Mouse (Mus musculus): Measurements from ENCODE around the gene BC030867.

BC030867 gene

DNA sequence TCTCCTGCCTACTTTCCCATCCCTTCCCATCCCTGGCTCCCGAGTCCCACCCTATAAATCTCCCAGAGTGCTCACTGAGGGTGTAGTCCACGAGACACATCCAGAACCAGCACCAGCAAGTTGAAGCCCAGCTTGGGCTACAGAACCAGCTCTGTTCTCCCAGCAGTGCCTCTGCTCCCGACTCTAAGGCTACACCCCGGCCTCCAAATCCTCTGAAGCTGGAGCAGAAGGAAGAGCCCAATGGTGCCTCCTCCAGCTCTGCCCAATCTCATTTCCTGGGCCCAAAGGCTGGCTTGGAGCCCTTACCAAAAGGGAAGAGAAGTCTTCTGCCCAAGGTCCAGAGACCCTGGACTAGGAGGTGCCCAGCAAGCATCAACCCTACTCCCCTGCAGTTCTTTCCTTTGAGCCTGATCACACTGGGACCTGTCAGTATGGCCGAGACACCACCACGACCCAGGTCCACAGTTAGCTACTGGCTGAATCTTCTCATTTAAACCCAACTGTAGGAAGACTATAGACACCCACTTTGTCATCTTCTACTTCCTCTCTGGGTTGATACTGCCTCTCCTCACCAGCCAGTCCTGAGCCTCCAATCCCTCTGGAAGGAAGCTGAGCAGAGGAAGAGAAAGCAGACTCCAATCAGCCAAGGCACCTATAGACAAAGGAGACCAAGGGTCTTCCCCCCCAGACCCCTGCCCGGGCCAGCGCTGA, 27.3 kb upstream of the BC030867 start:
- no peak for DNase-seq (ENCODE audit: low read depth)

DNA sequence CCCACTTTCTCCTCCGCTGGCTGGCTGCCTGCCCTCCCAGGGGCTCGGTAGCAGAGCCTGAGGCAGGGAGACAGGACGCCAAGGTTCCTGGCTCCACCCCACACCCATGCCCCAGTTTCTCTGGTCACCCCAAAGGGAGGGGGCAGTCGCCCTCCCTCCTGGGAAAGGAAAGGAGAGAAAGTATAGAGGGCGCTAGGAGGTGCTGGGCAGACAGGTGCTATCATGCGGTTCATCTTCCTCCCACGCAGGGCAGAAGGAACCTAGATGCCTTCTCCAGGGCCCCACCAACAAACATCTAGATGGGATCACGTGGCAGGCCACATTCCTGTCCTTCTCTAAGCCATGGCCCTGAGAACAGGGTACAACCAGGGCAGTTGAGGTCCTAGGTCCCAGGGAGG, 26.7 kb upstream of the BC030867 start:
- no peak for DNase-seq (ENCODE audit: low read depth)

DNA sequence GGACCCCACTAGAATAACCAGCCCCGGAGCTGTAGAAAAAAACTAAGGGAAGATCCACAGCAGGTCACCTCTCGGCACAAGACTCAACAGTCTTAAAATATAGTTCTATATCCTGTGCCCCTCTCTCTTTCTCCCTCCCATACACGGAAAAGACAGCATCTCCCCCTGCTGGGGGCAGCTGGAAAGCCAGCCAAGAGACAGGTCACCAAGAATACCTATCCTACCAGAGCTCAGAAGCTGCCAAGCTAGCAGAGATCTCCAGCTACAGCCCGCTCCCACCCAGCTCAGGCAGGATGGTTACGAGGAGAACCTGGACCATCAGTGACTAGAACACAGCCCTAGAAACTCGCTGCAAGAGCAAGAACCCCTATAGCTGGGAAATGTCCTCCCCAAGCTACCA, 25.5 kb upstream of the BC030867 start:
- DNase-seq (ENCODE audit: low read depth): peak; percentile 79

DNA sequence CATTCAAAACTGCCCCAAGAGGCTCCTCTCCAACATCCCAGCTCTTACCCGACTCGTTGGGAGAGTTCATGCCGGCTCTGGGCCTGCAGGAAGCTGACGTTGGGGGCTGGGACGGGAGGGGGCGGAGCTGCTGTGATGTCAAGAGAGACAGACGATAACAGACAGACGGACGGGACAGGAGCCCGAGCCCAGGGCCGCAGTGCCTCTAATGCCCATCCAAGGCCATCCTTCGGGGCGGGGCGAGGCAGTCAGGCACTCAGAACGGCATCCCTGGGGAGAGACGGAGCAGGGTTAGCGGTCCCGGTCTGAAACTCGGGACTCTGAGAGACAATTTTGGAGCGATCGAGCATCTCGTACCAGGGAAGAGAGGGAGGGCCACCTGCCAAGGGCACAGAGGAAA, 24.0 kb upstream of the BC030867 start:
- DNase-seq (ENCODE audit: low read depth): no peak

DNA sequence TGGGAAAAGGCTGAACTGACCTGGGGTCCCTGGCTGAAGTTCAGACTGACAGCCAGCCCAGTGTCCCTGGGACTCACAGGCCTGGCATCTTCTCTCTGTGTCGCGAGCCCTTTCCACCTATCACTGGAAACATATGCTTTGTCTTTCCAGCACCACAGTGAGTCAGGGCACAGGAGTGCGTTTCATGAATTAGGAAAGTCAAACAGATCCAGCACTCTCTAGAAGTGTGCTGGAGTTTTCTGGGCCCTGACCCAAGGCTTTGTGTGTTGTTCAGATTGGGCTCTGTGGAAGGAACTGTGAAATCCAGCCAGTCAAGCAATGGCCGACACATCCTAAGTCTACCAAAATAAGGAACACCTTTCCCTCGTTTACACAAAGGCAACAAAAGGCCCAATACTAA, 23.5 kb upstream of the BC030867 start:
- no peak for DNase-seq (ENCODE audit: low read depth)

DNA sequence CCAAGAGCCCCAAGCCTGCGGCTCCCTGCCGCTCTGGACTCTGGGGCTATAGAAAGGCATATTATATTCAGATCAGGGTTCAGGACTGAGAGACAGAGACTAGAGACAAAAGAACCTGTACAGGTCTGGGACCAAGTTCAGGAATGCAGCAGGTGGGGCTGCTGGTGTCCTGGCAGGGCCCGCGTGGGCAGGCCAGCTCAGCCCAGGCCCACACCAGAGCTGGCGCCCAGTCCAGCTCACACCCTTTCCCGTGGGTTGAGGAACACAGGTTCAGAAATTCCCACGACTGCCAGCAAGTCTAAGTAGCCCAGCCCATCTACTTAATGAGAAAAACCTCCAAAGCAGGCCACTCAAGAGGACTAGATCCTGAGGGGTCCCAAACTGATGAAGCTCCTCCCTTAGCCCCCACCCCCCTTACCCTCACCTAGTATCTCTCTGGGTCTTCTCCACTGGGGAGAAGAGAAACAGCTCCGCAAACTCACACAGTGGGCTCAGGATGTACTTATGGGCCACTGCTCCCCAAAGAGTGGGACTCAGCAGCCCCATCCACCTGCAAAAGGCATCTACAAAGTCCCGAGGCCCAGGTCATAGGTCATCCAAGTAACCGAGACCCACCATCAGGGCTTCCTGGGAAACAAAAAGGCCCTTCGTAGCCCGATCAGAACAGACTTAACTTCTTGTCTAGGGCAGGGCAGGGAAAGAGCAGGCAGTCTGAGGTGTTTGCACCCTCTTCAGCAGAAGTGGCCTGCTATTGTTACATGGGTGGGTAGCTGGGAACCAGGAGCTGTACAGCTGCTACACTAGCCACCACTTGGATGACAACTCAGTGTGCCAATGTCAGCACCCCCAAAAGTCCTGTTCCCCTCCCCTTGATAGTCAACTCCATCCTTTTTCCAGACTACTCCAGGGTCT, 22.4 kb upstream of the BC030867 start:
- DNase-seq (ENCODE audit: low read depth): no peak

DNA sequence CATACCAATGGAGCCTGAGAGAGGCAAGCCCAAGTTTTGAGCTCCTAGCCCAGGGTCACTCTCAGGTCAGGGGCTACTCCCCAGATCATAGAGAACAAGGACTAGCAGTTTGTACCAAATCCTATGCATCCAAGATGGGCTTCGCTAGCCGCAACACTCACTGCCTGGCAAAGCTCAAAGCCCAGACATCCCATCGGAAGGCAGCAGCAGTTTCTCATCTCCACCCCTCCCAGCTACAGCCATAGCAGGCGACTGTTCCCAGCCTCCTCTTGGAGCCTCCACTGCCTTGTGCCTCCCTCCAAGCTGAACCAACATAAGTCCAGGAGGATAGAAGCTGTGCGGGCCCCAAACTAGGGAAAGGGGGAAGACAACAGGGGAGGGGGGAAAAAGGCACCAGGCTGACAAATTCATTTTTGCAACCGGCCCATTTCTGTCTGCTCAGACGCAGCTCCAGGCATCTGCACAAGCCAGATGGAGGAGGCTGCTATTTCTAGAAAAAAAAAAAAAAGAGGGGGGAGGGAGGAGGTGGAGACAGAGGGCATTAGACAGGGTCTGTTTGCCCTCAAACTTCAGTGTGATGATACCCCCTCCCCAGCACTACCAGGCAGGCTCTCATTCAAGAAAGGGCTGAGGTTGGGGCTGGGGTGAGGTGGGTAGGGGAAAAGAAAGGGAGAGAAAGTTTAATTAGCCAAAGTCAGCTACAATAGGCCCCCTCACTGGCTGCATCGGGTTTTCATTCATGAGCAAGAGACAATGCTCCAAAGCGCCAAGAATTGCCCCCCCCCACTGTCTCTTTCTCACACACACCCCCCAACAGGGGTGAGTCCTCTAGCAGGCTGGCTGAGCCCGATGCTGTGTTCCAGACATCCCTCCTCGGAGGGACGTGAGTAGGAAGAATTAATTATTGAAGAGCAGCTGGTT, 21.2 kb upstream of the BC030867 start:
- no peak for DNase-seq (ENCODE audit: low read depth)

DNA sequence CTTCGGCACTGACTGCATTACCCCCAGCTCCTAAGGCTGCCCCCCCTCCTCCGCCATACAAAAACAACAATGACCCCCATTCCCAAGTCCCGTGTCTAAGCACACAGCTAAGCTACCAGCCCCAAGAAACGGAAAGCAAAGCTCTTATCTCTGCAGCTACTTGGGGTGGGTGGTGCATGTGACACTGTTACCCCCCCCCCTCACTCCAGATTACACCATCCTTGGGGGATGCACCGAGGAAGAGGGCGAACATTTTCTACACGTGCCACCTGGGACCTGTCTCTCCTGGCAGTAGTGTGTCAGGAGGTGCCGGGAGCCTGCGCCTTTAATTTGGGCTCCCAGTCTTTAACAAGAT, 20.5 kb upstream of the BC030867 start:
- DNase-seq (ENCODE audit: low read depth): no peak

DNA sequence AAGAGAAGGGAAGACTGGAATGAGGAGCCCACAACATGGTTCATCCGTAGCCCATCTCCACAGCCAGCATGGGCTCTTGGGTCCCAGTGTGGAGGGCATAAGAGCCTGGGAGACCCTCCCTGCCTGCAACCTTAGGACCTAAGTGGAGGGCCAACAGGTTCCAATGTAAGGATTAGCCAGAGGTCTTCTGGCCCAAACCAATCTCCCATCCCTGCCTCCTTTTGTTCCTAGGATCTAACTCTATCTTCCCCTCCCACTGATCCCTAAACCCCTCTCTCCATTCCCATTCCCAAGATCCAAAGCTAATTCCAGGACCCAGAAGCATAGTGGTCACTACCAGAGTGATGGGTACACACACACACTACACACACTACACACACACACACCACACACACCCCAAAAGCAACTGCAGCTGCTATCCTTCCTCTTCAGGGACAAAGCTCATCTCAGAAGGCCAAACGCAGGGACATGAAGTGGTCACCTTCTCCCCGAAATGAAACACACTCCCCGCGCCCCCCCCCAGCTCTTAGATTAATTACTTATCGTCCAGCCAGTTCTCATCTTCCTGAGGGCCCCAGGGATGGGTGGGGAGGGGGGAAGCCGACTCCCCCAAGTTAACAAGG, 19.9 kb upstream of the BC030867 start:
- DNase-seq (ENCODE audit: low read depth): no peak

DNA sequence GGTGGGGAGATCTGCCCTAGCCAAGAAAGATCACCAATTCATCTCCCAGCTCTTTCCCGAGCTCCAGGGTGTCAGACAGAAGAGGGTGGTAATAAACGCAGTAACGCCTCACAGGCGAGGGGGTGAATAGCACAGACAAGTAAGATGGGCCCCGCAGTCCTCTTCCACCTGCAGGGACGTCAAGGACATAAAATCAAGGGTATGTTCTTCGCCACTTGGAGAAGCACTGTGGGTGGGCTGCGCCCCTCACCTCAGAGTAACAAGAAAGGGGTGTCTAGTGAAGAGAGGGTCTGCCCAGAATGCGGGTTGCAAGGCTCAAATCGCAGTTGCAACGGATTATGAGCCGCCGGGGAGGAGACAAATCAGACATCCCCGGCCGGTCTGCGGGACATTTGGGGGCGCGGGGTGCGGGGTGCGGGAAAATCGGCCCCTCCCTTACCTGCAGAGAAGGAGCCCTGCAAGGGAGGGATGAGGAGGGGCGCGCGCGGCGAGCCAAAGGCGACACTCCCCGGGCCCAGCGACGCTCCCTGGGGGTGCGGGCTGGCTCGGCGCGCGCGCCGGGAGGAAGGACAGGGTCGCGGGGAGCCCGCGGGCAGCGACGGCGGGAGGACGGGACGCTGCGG, 19.2 kb upstream of the BC030867 start:
- DNase-seq (ENCODE audit: low read depth): no peak

DNA sequence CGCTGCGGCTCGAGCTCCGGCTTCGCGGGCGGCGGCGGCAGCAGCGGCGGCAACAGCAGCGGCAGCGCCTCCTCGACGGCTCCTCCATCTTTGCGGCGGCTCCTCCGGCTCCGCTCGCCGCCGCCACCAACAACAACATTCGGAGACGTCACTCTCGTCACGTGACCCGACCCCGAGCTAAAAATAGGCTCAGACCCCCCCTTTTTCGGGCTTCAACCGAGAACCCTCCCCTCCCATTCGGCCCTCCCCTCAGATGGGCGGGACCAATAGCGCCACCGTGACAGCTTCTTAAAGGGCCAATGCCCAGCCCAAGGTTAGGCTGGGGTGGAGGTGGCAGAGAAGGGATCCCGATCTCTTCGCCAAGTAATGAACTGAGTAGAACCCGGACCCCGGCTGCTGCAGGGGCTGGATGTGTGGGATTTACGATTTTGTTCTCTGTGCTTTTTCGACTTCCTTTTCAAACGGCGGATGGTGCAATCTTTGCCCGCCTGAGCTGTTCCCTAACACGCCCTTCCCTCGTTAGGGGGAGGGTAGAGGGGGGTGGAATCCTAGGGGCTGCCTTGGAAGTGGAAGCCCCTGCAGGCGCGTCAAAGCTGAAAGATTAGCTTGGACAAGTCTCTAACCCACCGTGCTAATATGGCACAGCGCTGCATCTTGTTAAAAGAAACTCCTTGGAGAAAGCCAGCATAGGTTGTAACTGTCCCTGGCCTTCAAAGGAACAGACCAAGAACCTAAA, 18.5 kb upstream of the BC030867 start, which contains the start of gene Hdac5:
Gene Hdac5, minus strand, starts transcription at position 161 of the 736 bp plus-strand sequence.
- DNase-seq (ENCODE audit: low read depth): peak; percentile 99

DNA sequence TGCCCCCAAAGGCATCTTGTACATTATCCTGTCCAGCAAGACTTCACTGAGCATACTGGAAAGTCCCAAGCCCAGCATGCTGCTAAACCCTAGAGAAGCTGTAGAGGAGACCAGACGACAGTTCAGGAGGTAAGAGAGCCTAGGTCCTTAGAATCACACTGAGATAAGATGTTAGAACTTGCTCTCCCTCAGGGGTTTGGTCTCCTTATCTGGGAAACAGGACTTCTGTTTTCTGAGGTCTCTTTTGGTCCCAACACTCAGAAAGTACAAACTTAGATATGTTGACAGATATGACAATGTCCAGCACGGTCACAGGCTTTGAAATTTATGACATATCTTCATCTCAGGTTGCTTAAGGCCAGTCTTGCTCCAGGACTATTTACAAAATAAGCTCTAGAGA, 12.7 kb upstream of the BC030867 start:
- DNase-seq (ENCODE audit: low read depth): no peak

DNA sequence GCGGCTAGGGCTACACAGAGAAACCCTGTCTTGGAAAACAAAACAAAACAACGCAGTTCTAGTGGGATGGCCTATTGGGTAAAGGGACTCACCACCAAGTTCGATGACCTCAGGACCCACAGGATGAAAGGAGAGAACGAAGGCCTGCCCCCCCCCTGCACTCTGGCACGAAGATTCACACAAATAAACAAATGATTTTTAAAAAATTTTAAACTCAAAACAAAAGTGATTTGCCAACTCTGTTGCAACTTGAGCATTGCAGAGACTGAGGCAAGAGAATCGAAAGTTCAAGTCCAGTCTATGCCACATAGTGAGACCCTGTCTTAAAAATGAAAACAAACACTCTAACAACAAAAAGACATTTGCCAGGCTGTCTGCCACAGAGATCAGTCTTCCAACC, 8.0 kb upstream of the BC030867 start:
- DNase-seq (ENCODE audit: low read depth): no peak

DNA sequence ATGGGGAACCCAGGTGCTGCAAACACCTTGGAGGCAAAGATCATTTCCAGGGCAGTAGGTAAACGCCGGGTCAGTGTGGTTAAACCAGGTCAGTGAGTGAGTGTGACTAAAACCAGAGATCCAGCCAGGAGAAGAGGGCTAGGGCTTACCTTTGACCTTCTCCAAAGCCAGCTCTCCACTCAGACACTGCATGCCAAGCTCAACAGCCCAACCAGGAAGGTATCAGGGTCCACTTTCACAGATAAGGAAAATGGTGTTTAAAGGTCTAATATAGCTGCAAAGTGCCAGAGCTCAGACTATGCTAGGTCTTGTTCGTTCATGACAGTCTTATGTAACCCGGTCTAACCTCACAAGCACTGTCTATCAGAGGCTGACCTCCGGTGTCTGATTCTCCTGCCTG, 7.4 kb upstream of the BC030867 start:
- no peak for DNase-seq (ENCODE audit: low read depth)

DNA sequence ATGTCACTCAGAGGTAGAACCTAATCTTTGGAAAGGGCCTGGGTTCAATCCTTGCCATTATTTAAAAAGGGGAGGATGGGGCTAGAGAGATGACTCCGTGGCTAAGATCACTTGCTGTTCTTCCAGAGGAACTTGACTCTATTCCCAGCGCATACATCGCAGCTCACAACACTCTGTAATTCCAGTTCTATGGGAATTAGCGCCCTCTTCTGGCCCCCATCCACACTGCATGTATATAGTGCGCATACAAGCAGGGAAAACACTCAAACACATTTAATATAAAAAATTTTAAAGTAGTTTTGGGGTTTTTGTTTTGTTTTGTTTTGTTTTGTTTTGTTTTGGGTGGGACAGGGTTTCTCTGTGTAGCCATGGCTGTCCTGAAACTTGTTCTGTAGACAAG, 6.8 kb upstream of the BC030867 start:
- DNase-seq (ENCODE audit: low read depth): no peak

DNA sequence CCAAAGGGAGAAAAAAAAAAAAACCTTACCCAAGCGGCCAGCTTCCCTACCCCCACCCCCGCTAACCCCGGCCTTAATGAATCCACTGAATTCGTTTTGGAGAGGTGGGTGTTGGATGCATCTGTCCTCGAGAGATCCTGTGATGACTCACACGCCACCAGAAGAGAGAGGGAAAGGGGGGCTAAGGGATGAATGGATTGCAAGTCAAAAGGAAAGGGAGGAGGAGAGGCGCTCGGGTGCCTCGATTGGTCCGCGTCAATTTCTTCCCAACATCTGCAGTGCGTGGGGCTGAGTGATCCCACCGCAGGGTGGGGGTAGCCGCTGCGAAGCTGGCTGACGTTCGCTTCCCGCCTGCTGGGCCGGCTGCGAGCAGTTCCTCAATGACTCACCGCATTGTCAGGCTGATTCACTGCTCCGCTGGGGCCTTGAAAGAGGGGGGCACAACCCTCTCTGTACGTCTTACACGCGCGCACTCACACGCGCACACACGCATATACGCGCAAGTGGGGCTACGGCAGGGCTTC, 3.7 kb upstream of the BC030867 start:
- DNase-seq (ENCODE audit: low read depth): peak; percentile 74

DNA sequence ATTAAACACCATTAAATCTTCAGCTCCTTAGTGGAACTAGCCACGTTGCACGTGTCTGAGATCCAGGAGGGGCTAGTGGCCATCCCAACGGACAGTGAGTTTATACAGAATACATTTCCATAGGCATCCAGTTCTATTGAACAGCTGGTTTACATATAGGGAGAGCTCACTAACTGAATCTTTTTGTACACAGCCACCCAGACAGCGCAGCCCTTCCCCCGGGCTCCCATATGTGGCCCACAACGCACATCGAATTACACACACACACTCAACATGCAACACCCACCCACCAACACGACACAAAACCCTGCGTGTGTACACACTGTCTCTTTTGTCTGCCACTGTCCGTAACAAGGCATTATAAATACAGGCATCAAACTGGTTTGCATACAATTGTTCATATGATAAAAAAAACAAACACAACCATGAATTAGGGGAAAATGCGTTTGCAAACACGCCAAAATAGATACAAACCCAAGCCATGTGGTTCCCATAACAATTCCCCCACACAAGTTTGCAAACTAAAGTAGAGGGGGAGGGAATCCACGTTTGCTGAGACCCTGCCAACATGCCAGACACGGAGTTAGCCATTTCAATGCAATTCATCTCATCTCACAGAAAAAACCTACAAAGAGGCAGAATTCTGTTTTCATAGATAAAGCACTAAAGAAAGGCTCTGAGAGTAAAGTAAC, 3.0 kb upstream of the BC030867 start:
- DNase-seq (ENCODE audit: low read depth): no peak

DNA sequence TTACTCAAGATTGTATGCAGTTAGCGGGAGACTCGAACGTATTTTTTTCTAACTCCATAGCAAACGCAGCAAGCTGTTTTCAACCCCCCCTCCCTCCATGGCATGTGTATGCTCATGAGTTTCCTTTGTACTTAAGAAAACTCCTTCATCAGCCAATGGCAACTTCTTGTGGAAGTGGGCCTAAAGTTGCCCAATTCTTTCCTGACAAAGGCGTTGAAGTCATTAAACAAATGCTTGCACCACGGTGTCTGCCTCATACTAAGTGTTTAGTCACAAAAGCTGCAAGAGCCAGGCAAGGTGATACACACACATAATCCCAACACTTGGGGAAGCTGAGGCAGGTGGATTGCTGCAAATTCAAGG, 2.4 kb upstream of the BC030867 start:
- no peak for DNase-seq (ENCODE audit: low read depth)

DNA sequence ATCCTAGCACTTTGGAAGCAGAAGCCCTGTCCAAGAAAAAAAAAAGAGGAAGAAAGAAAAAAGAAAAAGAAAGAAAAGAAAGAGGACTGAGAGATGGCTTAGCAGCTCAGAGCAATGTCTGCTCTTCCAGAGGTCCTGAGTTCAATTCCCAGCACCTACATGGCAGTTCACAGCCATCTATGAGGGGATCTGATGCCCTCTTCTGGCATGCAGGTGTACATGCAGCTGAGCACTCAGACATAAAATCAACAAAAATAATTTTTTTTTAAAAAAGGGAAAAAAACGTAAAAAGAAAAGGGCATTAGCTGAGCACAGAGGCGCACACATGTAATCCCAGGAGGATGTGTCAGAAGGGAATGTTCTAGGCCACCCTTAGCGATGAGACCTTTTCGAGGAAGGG, 1.8 kb upstream of the BC030867 start:
- DNase-seq (ENCODE audit: low read depth): no peak

Data from c-Kit-positive CD71-negative TER-119-negative erythroid progenitor cells, embryonic 14.5 days (primary cell).